Mouse (Mus musculus) embryo, embryonic 11 days (tissue): Measurements from ENCODE around the gene Mmp24.
"Not testable (repeated sequence)": the region's sequence is repeated elsewhere in the genome, so short reads cannot be mapped to it uniquely, and the experiment has no call there.

Source experiments
- DNase-seq: peaks from one replicate; pipeline ENCODE4 v3.0.0-alpha.2; 2015

Mmp24 gene

GRCm38 (mm10) chr2:155774927-155775684 lies at the start of gene Mmp24:
Gene Mmp24 (plus strand): TSS chr2:155775342.
- no peak for DNase-seq

- no peak for DNase-seq
Observed at GRCm38 (mm10) chr2:155726302-155726701, 48.8 kb upstream of the Mmp24 start.

- DNase-seq, result no peak
Observed at GRCm38 (mm10) chr2:155727764-155728395, 47.3 kb upstream of the Mmp24 start.

GRCm38 (mm10) chr2:155728742-155729141 lies 46.4 kb upstream of the Mmp24 start:
- no peak for DNase-seq

GRCm38 (mm10) chr2:155729158-155729645 lies 45.9 kb upstream of the Mmp24 start, which contains the start of gene Edem2:
Gene Edem2 (minus strand): TSS chr2:155729475.
- DNase-seq, result peak; percentile 95

GRCm38 (mm10) chr2:155735080-155735479 lies 40.1 kb upstream of the Mmp24 start:
- DNase-seq, result no peak

- DNase-seq, result not testable (repeated sequence)
Observed at GRCm38 (mm10) chr2:155735766-155736165, 39.4 kb upstream of the Mmp24 start, which contains the start of gene Gm17581. Gene Gm17581 (minus strand): TSS chr2:155735866.

- no peak for DNase-seq
Observed at GRCm38 (mm10) chr2:155736936-155737335, 38.2 kb upstream of the Mmp24 start.

GRCm38 (mm10) chr2:155737803-155738202 lies 37.3 kb upstream of the Mmp24 start:
- no peak for DNase-seq

GRCm38 (mm10) chr2:155742211-155742610 lies 32.9 kb upstream of the Mmp24 start:
- no peak for DNase-seq

GRCm38 (mm10) chr2:155742931-155743337 lies 32.2 kb upstream of the Mmp24 start:
- DNase-seq, result no peak

GRCm38 (mm10) chr2:155743351-155743750 lies 31.8 kb upstream of the Mmp24 start:
- no peak for DNase-seq

- no peak for DNase-seq
Observed at GRCm38 (mm10) chr2:155745487-155745886, 29.7 kb upstream of the Mmp24 start.

- DNase-seq, result no peak
Observed at GRCm38 (mm10) chr2:155749394-155749793, 25.7 kb upstream of the Mmp24 start.

- peak; percentile 58 for DNase-seq
Observed at GRCm38 (mm10) chr2:155751014-155751786, 23.9 kb upstream of the Mmp24 start, which contains the start of gene Procr. Gene Procr (plus strand): TSS chr2:155751117.

GRCm38 (mm10) chr2:155755746-155756145 lies 19.4 kb upstream of the Mmp24 start:
- peak; percentile 59 for DNase-seq

GRCm38 (mm10) chr2:155756855-155757566 lies 18.1 kb upstream of the Mmp24 start:
- no peak for DNase-seq

- peak; percentile 87 for DNase-seq
Observed at GRCm38 (mm10) chr2:155764679-155765418, 10.3 kb upstream of the Mmp24 start.

GRCm38 (mm10) chr2:155773664-155774063 lies 1.5 kb upstream of the Mmp24 start:
- no peak for DNase-seq

GRCm38 (mm10) chr2:155774261-155774926 lies 748 bp upstream of the Mmp24 start:
- DNase-seq, result no peak

GRCm38 (mm10) chr2:155775685-155776263 lies 632 bp downstream of the Mmp24 start:
- peak; percentile 83 for DNase-seq
